Mouse (Mus musculus) central nervous system, embryonic 11.5 days (tissue): Measurements from ENCODE around the gene Xab2. TPM values are rescaled to one million over a fixed set of nuclear protein-coding genes. Genes with fewer than 3 reads are reported as not detected.

Experiments used
- polyA plus RNA-seq: library from polyadenylated mRNA; depleted of rRNA; stranded (reverse); fragments of >200 nt; gene quantifications from 2 replicates; pipeline ENCODE4 v1.2.3, GENCODE M21; 2012; rRNA removed

The Xab2 gene
- polyA plus RNA-seq = 66.9 and 67.5 TPM in 2 replicates

GRCm38 (mm10) chr8:3621199-3621970, at the start of gene Xab2, which contains the start of gene Pet100:
Xab2 (minus strand) TSS chr8:3621316.
Pet100 (plus strand) TSS chr8:3621548.

GRCm38 (mm10) chr8:3665507-3665906, 44.4 kb upstream of the Xab2 start, which contains the start of gene Mcemp1:
Mcemp1 (plus strand) TSS chr8:3665754.

GRCm38 (mm10) chr8:3655526-3655925, 34.4 kb upstream of the Xab2 start, which contains the start of gene Retn:
Retn (plus strand) TSS chr8:3655770.

GRCm38 (mm10) chr8:3630647-3631477, 9.7 kb upstream of the Xab2 start, which contains the start of gene Stxbp2:
Stxbp2 (plus strand) TSS chr8:3630955.

GRCm38 (mm10) chr8:3625445-3625844, 4.3 kb upstream of the Xab2 start, which contains the start of gene Pcp2:
Pcp2 (minus strand) TSS chr8:3625545.

GRCm38 (mm10) chr8:3586993-3587390, 34.1 kb downstream of the Xab2 start, which contains the start of gene Camsap3:
Camsap3 (plus strand) TSS chr8:3587293.

GRCm38 (mm10) chr8:3567641-3568371, 53.3 kb downstream of the Xab2 start, which contains the start of gene C330021F23Rik:
C330021F23Rik (plus strand) TSS chr8:3567990.

Other genes with a start within 250 kb of the Xab2 start
- 23.7 and 31.7 TPM in 2 replicates for gene Arhgef18, start 228.3 kb downstream of the Xab2 start, polyA plus RNA-seq
- gene Pex11g, start 153.6 kb downstream of the Xab2 start, polyA plus RNA-seq = 2.8 and 5.1 TPM in 2 replicates
- 0.17 TPM in 1 of 2 replicates, not detected in the other for gene Tex45, start 150.5 kb downstream of the Xab2 start, polyA plus RNA-seq
- 65.4 and 81.6 TPM in 2 replicates for gene Zfp358, start 128.2 kb downstream of the Xab2 start, polyA plus RNA-seq
- 127 and 133 TPM in 2 replicates for gene Mcoln1, start 120.9 kb downstream of the Xab2 start, polyA plus RNA-seq
- 32.3 and 37.8 TPM in 2 replicates for gene Pnpla6, start 105.9 kb downstream of the Xab2 start, polyA plus RNA-seq
- 4.3 and 5.4 TPM in 2 replicates for gene C330021F23Rik, start 53.3 kb downstream of the Xab2 start, polyA plus RNA-seq
- 21.2 and 22.0 TPM in 2 replicates for gene Camsap3, start 34.0 kb downstream of the Xab2 start, polyA plus RNA-seq
- gene Pet100, start 232 bp upstream of the Xab2 start, polyA plus RNA-seq = 69.2 and 71.1 TPM in 2 replicates
- gene Pcp2, start 4.2 kb upstream of the Xab2 start, polyA plus RNA-seq = 1.6 TPM in 1 of 2 replicates, not detected in the other
- gene Stxbp2, start 9.6 kb upstream of the Xab2 start, polyA plus RNA-seq = 36.9 and 53.7 TPM in 2 replicates
- 0.14 and 0.26 TPM in 2 replicates for gene Retn, start 34.5 kb upstream of the Xab2 start, polyA plus RNA-seq
- gene Mcemp1, start 44.4 kb upstream of the Xab2 start, polyA plus RNA-seq = 0.08 and 0.21 TPM in 2 replicates
- 3.5 and 7.5 TPM in 2 replicates for gene Fcor, start 51.0 kb upstream of the Xab2 start, polyA plus RNA-seq
- gene Trappc5, start 55.0 kb upstream of the Xab2 start, polyA plus RNA-seq = 34.4 and 42.6 TPM in 2 replicates
- gene Fcer2a, start 72.9 kb upstream of the Xab2 start, polyA plus RNA-seq = not detected in 2 replicates
- gene Clec4g, start 99.3 kb upstream of the Xab2 start, polyA plus RNA-seq = 0.27 and 0.36 TPM in 2 replicates
- gene Cd209a, start 127.7 kb upstream of the Xab2 start, polyA plus RNA-seq = not detected in 2 replicates
- gene Cd209e, start 233.0 kb upstream of the Xab2 start, polyA plus RNA-seq = not detected in 2 replicates